Mouse (Mus musculus) limb, embryonic 15.5 days (tissue): ENCODE data around the gene Gpr180. TPM values are rescaled to one million over a fixed set of nuclear protein-coding genes. Genes with fewer than 3 reads are reported as not detected.

Source experiments
- ATAC-seq: fragments of 200-750 bp; cut with Nextera tagmentation; 2 replicates; pipeline ENCODE4 v1.8.0; 2017; ENCODE audit warnings: low read depth, moderate TSS enrichment; ENCODE audit not compliant: insufficient number of reproducible peaks, low FRiP score, low TSS enrichment
- H3K27ac ChIP-seq: fragments of 300-500 bp; sonication (generic); 2 replicates; pipeline ENCODE4 v1.5.1; 2015; ENCODE audit warnings: moderate library complexity, mild to moderate bottlenecking, inconsistent platforms
- H3K27me3 ChIP-seq: fragments of 300-500 bp; sonication (generic); 2 replicates; pipeline ENCODE4 v1.6.1; 2015; ENCODE audit warnings: inconsistent platforms
- H3K36me3 ChIP-seq: fragments of 300-500 bp; sonication (generic); 2 replicates; pipeline ENCODE4 v1.6.1; 2015; ENCODE audit warnings: inconsistent platforms
- H3K4me1 ChIP-seq: fragments of 300-500 bp; sonication (generic); 2 replicates; pipeline ENCODE4 v1.6.1; 2015; ENCODE audit warnings: inconsistent platforms
- H3K4me2 ChIP-seq: fragments of 300-500 bp; sonication (generic); 2 replicates; pipeline ENCODE4 v1.6.1; 2015; ENCODE audit warnings: mild to moderate bottlenecking, inconsistent platforms
- H3K4me3 ChIP-seq: fragments of 300-500 bp; sonication (generic); 2 replicates; pipeline ENCODE4 v1.5.1; 2015; ENCODE audit warnings: mild to moderate bottlenecking, inconsistent platforms
- H3K9ac ChIP-seq: fragments of 300-500 bp; sonication (generic); 2 replicates; pipeline ENCODE4 v1.6.1; 2015; ENCODE audit warnings: inconsistent platforms
- H3K9me3 ChIP-seq: fragments of 300-500 bp; sonication (generic); 2 replicates; pipeline ENCODE4 v1.6.1; 2016; ENCODE audit warnings: inconsistent platforms
- WGBS: fragments of 180-500 bp; shearing (Covaris S2); methylation state at CpG from one replicate; pipeline ENCODE4 v1.1.7; 2015; 5-methylcytosine and 5-hydroxymethylcytosine counted together
- polyA plus RNA-seq: library from polyadenylated mRNA; unstranded; fragments of >200 nt; fragmentation: Nextera tagmentation; extraction: Ambion mirVana; gene quantifications from 2 replicates; pipeline ENCODE4 v1.2.1, GENCODE M21; 2015

The Gpr180 gene
- polyA plus RNA-seq, 1 experiment from 2014 or later, result 83.3 TPM

DNA sequence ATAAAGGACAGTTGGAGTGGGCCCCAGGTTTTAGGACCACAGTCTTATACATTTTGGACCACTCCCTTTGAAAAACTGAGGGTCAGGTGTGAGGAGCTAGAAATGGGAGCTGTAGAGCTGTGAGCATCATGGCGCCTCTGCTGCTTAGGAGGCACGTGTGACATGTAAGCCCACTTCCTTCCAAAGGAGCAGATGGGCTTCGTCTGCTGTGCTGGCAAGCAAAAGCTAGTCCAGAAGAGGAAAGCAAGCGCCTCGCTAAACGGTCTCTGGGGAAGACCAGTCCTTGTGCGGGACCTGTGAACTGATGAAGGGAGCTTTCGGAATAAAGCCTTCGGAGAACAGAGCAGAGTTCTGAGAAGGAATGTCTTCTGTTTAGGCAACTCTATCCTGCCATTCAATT is 54.5 kb downstream of the Gpr180 start:
- ATAC-seq, result no peak
- no peak overlapping the region for H3K27ac ChIP-seq
- peaks cover 21% of the 10 kb centered on the region; the same call in 1 of the 2 replicates for H3K27me3 ChIP-seq
- no peaks in the 10 kb centered on the region for H3K4me1 ChIP-seq
- no peaks in the 10 kb centered on the region for H3K36me3 ChIP-seq
- no peak overlapping the region for H3K4me3 ChIP-seq
- H3K9ac ChIP-seq, result no peak overlapping the region
- 83% methylated on average over 9 of the region's 9 CpGs for WGBS
- no peak overlapping the region for H3K4me2 ChIP-seq
- no peaks in the 10 kb centered on the region for H3K9me3 ChIP-seq

DNA sequence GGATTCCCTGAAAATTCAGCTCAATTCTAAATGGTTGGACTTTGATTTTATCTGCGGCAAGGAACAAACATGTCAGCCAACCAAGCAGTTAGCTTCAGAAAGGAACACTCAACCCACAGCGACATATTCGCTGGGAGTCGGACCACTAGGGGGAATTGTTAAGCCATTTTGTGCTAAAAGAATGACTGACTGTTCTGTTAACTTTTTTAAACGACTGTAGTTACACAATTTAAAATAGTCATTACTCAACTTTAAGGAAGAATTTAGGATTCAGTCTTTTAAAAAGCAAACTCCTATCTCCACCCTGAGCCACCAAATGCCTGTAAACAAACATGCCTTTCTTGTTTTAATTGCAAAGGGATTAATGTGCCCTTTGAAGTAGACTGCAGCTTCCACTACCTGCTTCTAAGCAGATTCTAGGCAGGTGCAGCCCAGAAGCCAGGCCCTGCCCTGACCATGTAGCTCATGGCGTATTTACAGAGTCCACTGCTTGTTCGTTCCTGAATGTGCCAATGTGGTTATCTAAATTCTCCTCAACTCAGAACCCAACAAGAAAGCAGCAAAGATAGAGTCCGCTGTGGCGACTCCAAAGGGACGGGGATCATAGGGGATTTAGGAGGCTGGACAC is 56.2 kb downstream of the Gpr180 start:
- Histone ChIP-seq H3K4me3 (no peak overlapping the region), H3K4me2 (no peak overlapping the region), H3K4me1 (no peaks in the 10 kb centered on the region), H3K9me3 (no peaks in the 10 kb centered on the region), H3K9ac (no peak overlapping the region), H3K27ac (no peak overlapping the region), H3K27me3 (peaks cover 26% of the 10 kb centered on the region; the same call in 1 of the 2 replicates), H3K36me3 (no peaks in the 10 kb centered on the region)
- 45% methylated on average over 10 of the region's 10 CpGs for WGBS
- ATAC-seq, result no peak

DNA sequence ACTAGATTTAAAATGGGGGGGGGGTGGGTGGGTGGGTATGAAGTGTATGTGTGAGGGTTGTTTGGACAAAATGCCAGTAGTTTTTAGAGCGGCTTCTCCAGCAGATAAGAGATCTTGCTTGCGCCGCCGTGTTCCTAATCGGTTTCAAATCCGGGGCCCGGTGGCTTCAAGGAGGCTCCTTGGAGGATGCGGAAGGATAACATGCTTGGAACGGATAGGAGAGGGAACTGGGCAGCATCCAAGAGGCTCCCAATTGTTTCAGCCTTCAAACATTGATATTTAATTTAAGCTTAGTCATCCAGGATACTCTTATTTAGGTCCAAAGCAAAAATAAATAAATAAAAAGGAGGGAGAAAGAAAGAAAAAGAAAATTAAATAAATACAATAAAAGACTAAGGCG is 56.7 kb downstream of the Gpr180 start:
- Histone ChIP-seq H3K9me3 (no peaks in the 10 kb centered on the region), H3K36me3 (no peaks in the 10 kb centered on the region), H3K9ac (no peak overlapping the region), H3K4me2 (no peak overlapping the region), H3K27me3 (peaks cover 26% of the 10 kb centered on the region; the same call in 1 of the 2 replicates), H3K4me1 (no peaks in the 10 kb centered on the region), H3K4me3 (no peak overlapping the region), H3K27ac (no peak overlapping the region)
- WGBS, result 61% methylated on average over 10 of the region's 10 CpGs
- no peak for ATAC-seq

DNA sequence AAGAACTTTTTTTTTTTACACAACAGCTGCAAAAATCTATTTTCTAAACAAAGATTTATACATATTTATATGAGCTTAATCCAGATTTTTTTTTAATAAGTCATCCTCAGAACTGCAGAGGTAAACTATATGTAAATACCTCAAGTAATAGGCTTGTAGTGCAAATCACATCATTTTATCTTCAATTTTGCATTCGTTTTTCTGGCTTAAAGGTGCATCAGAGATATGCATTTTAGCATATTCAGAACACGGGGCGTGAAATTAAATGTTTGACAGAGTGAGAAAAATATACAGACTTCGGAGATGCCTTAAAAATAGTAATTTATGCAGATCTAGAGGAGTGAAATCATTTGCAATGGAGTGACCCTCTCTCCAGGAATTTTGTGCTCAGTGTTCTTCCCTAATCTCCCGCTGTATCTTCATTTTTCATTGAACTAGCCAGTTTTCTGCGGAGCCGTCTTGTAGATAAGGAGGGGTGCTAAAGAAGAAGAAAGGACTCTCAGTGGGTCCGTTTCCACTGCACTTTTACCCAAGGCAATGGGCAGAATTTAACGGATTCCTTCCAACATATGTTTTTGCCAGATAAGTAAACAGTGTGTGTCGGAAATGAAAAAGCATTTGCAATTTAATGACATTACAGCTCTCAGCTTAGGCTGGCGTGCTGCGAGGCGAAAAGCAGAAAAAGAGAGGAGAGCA is 57.4 kb downstream of the Gpr180 start:
- Histone ChIP-seq H3K4me3 (no peak overlapping the region), H3K4me1 (no peaks in the 10 kb centered on the region), H3K36me3 (no peaks in the 10 kb centered on the region), H3K4me2 (no peak overlapping the region), H3K27me3 (peaks cover 26% of the 10 kb centered on the region; the same call in 1 of the 2 replicates), H3K9ac (no peak overlapping the region), H3K27ac (no peak overlapping the region), H3K9me3 (no peaks in the 10 kb centered on the region)
- ATAC-seq, result no peak
- 63% methylated on average over 13 of the region's 13 CpGs for WGBS

DNA sequence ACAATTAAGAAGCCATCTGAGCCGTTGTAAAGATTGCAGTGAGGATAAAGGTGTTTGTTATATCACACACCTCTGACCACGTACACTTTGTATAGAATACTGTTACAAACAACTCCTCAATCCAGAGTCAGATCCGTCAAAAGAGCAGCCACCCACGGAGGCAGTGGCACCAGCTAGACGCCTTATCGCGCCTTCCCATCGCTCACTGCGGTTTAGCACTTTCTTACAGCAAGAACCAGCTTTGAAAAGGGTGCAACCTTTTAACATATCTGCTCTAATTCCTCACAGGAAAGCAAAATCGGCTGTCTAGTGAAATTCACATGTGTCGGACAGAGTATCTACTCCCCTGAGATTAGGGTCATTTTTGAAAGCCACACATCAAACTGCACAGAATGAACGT is 60.1 kb downstream of the Gpr180 start:
- Histone ChIP-seq H3K4me3 (no peak overlapping the region), H3K27ac (no peak overlapping the region), H3K9me3 (no peaks in the 10 kb centered on the region), H3K27me3 (peaks cover 25% of the 10 kb centered on the region; the same call in 1 of the 2 replicates), H3K36me3 (no peaks in the 10 kb centered on the region), H3K4me1 (no peaks in the 10 kb centered on the region), H3K4me2 (no peak overlapping the region), H3K9ac (no peak overlapping the region)
- ATAC-seq, result no peak
- 69% methylated on average over 12 of the region's 12 CpGs for WGBS

DNA sequence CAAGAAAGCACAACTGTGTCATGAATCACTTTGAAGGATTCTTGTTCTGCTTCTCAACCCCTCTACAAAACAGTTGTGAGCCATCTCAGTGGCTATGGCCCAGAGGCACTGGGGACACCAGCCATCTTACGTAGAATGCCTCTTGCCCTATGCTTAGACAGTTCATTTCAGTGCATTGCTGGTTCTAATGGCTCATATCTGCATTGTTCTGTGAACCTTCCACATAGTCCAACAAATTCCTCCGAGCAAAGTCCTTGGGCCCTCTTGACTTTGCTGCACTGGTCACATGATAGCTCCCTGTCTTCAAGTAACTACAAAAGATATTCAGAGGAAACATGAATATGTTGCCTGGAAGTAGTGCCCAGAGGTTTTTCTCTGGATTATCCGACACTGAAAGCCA is 63.8 kb downstream of the Gpr180 start:
- Histone ChIP-seq H3K4me1 (no peaks in the 10 kb centered on the region), H3K36me3 (no peaks in the 10 kb centered on the region), H3K9ac (no peak overlapping the region), H3K27ac (no peak overlapping the region), H3K4me2 (no peak overlapping the region), H3K27me3 (peaks cover 5% of the 10 kb centered on the region; the same call in 1 of the 2 replicates), H3K4me3 (no peak overlapping the region), H3K9me3 (no peaks in the 10 kb centered on the region; the same call in 1 of the 2 replicates)
- ATAC-seq, result no peak
- 89% methylated on average over 3 of the region's 3 CpGs for WGBS

DNA sequence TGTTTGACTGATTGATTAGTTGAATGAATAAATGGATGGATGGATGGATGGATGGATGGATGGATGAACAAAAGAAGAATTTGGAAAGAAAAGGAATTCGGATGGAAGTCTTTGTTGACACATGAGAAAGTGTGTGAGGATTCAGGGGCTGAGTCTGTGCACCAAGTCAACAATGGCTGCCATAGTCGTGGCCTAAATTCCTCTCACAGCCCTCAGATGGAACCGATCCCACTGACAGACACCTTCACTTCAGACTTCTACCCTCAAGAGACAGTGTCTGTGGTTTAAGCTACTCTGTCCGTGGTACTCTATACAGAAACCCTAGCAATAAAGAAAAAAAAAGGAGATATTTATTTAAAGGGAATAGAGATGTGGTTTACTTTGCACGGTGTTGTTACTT is 65.0 kb downstream of the Gpr180 start:
- Histone ChIP-seq H3K9me3 (no peaks in the 10 kb centered on the region; the same call in 1 of the 2 replicates), H3K27me3 (0 out of 2 replicates have a peak, but pooled peaks cover 5% of the 10 kb centered on the region), H3K4me3 (no peak overlapping the region), H3K36me3 (no peaks in the 10 kb centered on the region), H3K27ac (no peak overlapping the region), H3K4me1 (no peaks in the 10 kb centered on the region), H3K4me2 (no peak overlapping the region), H3K9ac (no peak overlapping the region)
- 83% methylated on average over 5 of the region's 5 CpGs for WGBS
- ATAC-seq, result no peak

DNA sequence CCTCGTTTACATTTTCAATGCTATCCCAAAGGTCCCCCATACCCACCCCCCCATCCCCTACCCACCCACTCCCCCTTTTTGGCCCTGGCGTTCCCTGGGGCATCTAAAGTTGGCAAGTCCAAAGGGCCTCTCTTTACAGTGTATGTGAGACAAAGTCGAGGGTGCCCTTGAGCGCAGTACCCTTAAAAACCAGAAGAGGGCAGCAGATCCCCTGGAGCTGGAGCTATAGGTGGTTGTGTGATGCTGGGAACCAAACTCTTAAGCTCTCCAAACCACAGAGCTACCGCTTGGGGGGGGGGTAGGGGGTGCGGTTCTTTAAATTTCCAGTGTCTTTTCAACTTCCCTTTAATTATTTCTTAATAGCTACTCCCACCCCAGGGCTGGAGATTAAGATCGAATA is 66.1 kb downstream of the Gpr180 start:
- Histone ChIP-seq H3K4me2 (no peak overlapping the region), H3K36me3 (no peaks in the 10 kb centered on the region), H3K4me3 (no peak overlapping the region), H3K9me3 (no peaks in the 10 kb centered on the region; the same call in 1 of the 2 replicates), H3K27ac (no peak overlapping the region), H3K27me3 (no peaks in the 10 kb centered on the region), H3K9ac (no peak overlapping the region), H3K4me1 (no peaks in the 10 kb centered on the region)
- ATAC-seq, result no peak
- WGBS, result 83% methylated on average over 7 of the region's 7 CpGs

DNA sequence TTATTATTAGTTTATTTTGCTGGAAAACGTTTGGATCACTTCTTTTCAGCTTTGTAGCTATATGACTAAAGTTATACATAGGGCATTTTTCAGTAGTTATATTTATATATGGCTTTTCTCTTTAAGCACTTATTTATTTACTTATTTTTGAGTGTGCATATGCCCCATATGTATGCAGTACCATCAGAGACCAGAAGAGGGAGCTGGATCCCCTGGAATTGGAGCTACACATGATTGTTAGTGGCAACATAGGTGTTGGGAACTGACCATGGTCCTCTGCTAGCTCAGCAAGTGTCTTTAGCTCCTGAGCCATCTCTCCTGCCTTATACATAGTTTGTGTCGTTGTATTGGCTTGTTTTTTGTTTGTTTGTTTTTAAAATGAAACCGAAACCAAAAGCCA is 70.4 kb downstream of the Gpr180 start:
- H3K27ac ChIP-seq, result no peak overlapping the region
- H3K4me3 ChIP-seq, result no peak overlapping the region
- H3K4me1 ChIP-seq, result no peaks in the 10 kb centered on the region
- no peak for ATAC-seq
- 87% methylated on average over 3 of the region's 3 CpGs for WGBS
- no peaks in the 10 kb centered on the region; the same call in 1 of the 2 replicates for H3K9me3 ChIP-seq
- no peaks in the 10 kb centered on the region for H3K27me3 ChIP-seq
- H3K4me2 ChIP-seq, result no peak overlapping the region
- no peaks in the 10 kb centered on the region for H3K36me3 ChIP-seq
- no peak overlapping the region for H3K9ac ChIP-seq

DNA sequence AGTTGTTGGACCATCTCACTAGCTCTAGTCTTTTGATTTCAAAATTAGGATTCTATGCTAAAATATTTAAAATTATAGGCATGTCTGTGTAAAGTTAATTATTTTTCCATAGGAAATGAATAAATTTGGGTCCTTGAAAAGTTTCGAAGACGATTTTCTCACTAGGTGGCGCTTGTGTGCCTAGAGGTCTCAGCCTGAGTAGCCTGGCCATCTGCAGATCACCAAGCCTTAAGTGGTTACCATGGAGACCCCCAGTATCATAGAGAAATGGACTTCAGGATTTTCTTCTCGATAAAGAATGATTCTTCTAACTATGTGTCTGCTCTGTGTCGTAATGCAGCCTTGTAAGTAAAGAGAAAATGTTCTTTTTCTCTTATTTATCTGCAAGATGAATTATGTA is 72.7 kb downstream of the Gpr180 start:
- H3K9ac ChIP-seq, result no peak overlapping the region
- no peak for ATAC-seq
- H3K36me3 ChIP-seq, result no peaks in the 10 kb centered on the region
- WGBS, result 26% methylated on average over 5 of the region's 5 CpGs
- no peaks in the 10 kb centered on the region for H3K9me3 ChIP-seq
- no peak overlapping the region for H3K27ac ChIP-seq
- H3K4me1 ChIP-seq, result no peaks in the 10 kb centered on the region
- no peak overlapping the region for H3K4me3 ChIP-seq
- peaks cover 4% of the 10 kb centered on the region; the same call in 1 of the 2 replicates for H3K27me3 ChIP-seq
- no peak overlapping the region for H3K4me2 ChIP-seq

DNA sequence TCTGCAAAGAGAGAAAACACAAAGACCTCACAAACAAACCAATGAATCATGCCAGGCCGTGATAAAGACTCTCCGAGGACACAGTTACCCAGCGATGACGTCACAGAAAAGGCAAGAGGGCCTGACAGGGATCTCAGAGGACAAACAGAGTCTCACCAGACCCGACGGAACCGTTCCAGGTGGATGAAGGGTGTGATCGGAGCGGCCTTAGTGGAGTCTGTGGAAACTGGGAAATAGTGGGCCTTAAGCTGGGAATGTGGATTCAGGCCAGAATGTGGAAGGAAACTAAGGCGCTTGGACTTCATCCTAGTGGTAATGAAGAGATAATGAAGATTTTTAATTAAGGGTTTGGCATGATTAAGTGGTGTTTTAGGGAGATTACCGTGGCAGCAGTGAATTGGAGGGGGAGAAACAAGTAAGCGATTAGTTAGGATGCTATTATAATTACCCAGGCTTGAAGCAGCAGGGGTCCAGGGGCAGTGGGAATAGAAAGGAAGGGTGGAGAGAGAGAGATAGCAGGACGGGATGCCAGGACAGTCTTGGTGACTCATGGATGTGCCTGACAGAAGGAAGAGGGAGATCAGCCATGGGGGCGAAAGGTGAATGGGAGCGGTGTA is 75.3 kb downstream of the Gpr180 start:
- no peak overlapping the region for H3K4me3 ChIP-seq

More for the DNA sequence above, 75.3 kb downstream of the Gpr180 start:
- Histone ChIP-seq H3K27ac (no peak overlapping the region), H3K36me3 (no peaks in the 10 kb centered on the region), H3K4me1 (no peaks in the 10 kb centered on the region), H3K27me3 (peaks cover 4% of the 10 kb centered on the region; the same call in 1 of the 2 replicates), H3K4me2 (no peak overlapping the region), H3K9me3 (no peaks in the 10 kb centered on the region), H3K9ac (no peak overlapping the region)
- 79% methylated on average over 15 of the region's 15 CpGs for WGBS
- ATAC-seq, result no peak
